Mouse (Mus musculus) liver, embryonic 15.5 days (tissue): ENCODE results near the gene Vmn1r20. TPM values are rescaled to one million over a fixed set of nuclear protein-coding genes. Genes with fewer than 3 reads are reported as not detected.
"Not testable (repeated sequence)": the region's sequence is repeated elsewhere in the genome, so short reads cannot be mapped to it uniquely, and the experiment has no call there.

Experiments
- ATAC-seq: fragments of 200-750 bp; cut with Nextera tagmentation; 2 replicates; pipeline ENCODE4 v1.8.0; 2017; ENCODE audit warnings: moderate number of reproducible peaks, mild to moderate bottlenecking, moderate library complexity; ENCODE audit not compliant: insufficient read depth
- H3K27ac ChIP-seq: fragments of 300-500 bp; sonication (generic); replicated peaks from 2 replicates; pipeline ENCODE4 v1.5.1; 2015; ENCODE audit warnings: mild to moderate bottlenecking, inconsistent platforms
- H3K27me3 ChIP-seq: fragments of 300-500 bp; sonication (generic); 2 replicates; pipeline ENCODE4 v1.6.1; 2015; ENCODE audit warnings: mild to moderate bottlenecking, inconsistent platforms
- H3K36me3 ChIP-seq: fragments of 300-500 bp; sonication (generic); replicated peaks from 2 replicates; pipeline ENCODE4 v1.6.1; 2015; ENCODE audit warnings: moderate library complexity, mild to moderate bottlenecking, inconsistent platforms
- H3K4me1 ChIP-seq: fragments of 300-500 bp; sonication (generic); replicated peaks from 2 replicates; pipeline ENCODE4 v1.6.1; 2015; ENCODE audit warnings: inconsistent platforms
- H3K4me2 ChIP-seq: fragments of 300-500 bp; sonication (generic); 2 replicates; pipeline ENCODE4 v1.6.1; 2015; ENCODE audit warnings: moderate library complexity, mild to moderate bottlenecking, inconsistent platforms
- H3K4me3 ChIP-seq: fragments of 300-500 bp; sonication (generic); replicated peaks from 2 replicates; pipeline ENCODE4 v1.5.1; 2015; ENCODE audit warnings: mild to moderate bottlenecking, inconsistent platforms
- H3K9ac ChIP-seq: fragments of 300-500 bp; sonication (generic); 2 replicates; pipeline ENCODE4 v1.6.1; 2015; ENCODE audit warnings: moderate library complexity, mild to moderate bottlenecking, inconsistent platforms
- H3K9me3 ChIP-seq: fragments of 300-500 bp; sonication (generic); replicated peaks from 2 replicates; pipeline ENCODE4 v1.6.1; 2016; ENCODE audit warnings: inconsistent platforms
- WGBS: fragments of 180-500 bp; shearing (Covaris S2); methylation state at CpG from one replicate; pipeline ENCODE4 v1.1.7; 2015; ENCODE audit warnings: mixed read lengths; ENCODE audit not compliant: insufficient replicate concordance; 5-methylcytosine and 5-hydroxymethylcytosine counted together
- polyA plus RNA-seq: library from polyadenylated mRNA; unstranded; fragments of >200 nt; fragmentation: Nextera tagmentation; extraction: Ambion mirVana; gene quantifications from 2 replicates; pipeline ENCODE4 v1.2.1, GENCODE M21; 2015

Vmn1r20 gene
- polyA plus RNA-seq = not detected in 2 replicates

- ATAC-seq = no peak
- WGBS = 33% methylated on average over 1 of the region's 1 CpGs
Observed at GRCm38 (mm10) chr6:57428630-57429029, at the start of gene Vmn1r20. Gene Vmn1r20, plus strand, starts transcription at chr6:57428930.

GRCm38 (mm10) chr6:57395683-57396082, 33.0 kb upstream of the Vmn1r20 start, which contains the start of gene Vmn1r18:
Gene Vmn1r18, minus strand, starts transcription at chr6:57395783.
- H3K9me3 ChIP-seq = no peaks in the 10 kb centered on the region
- H3K4me3 ChIP-seq = no peak within 1 kb of the TSS
- no peak within 1 kb of the TSS for H3K9ac ChIP-seq
- H3K27me3 ChIP-seq = no peaks in the 10 kb centered on the region
- no peak for ATAC-seq
- no peaks in the 10 kb centered on the region for H3K36me3 ChIP-seq
- no peak within 1 kb of the TSS for H3K27ac ChIP-seq
- H3K4me1 ChIP-seq = no peaks in the 10 kb centered on the region
- no peak within 1 kb of the TSS for H3K4me2 ChIP-seq

More at GRCm38 (mm10) chr6:57428630-57429029, at the start of gene Vmn1r20:
- H3K4me2 ChIP-seq = no peak within 1 kb of the TSS
- H3K27ac ChIP-seq = no peak within 1 kb of the TSS
- H3K4me1 ChIP-seq = no peaks in the 10 kb centered on the region
- no peaks in the 10 kb centered on the region for H3K27me3 ChIP-seq
- H3K4me3 ChIP-seq = no peak within 1 kb of the TSS
- H3K9ac ChIP-seq = no peak within 1 kb of the TSS
- no peaks in the 10 kb centered on the region for H3K36me3 ChIP-seq
- no peaks in the 10 kb centered on the region for H3K9me3 ChIP-seq

GRCm38 (mm10) chr6:57403480-57403879, 25.2 kb upstream of the Vmn1r20 start, which contains the start of gene Vmn1r19:
Gene Vmn1r19, plus strand, starts transcription at chr6:57403780.
- not testable (repeated sequence) for H3K9me3 ChIP-seq, H3K27me3 ChIP-seq, H3K4me3 ChIP-seq, H3K9ac ChIP-seq, H3K27ac ChIP-seq, H3K4me2 ChIP-seq, ATAC-seq, H3K36me3 ChIP-seq, H3K4me1 ChIP-seq
- WGBS = 39% methylated on average over 3 of the region's 3 CpGs

DNA sequence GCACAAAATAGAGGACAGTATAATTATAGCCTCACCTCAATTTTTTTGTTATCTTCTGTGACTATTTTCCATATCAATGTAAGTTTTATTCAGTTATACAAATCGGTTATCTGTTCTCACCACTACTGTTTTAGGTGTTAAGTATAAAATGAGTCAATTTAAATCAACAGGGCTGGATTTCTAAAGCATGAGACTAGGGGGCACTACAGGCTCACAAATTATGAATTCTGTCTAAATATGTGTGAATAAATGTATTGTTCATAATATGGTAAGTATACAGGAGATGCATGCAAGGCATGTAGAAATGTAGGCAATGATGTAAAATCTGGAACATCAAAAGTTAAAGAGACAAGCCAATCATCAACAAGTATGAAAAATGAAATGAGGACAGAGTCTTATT, 2.5 kb downstream of the Vmn1r20 start:
- Histone ChIP-seq H3K9ac (no peak overlapping the region), H3K9me3 (no peaks in the 10 kb centered on the region), H3K27ac (no peak overlapping the region), H3K4me1 (no peaks in the 10 kb centered on the region), H3K36me3 (no peaks in the 10 kb centered on the region), H3K4me3 (no peak overlapping the region), H3K4me2 (no peak overlapping the region), H3K27me3 (no peaks in the 10 kb centered on the region)
- ATAC-seq = no peak
- 47% methylated on average over 1 of the region's 1 CpGs for WGBS

DNA sequence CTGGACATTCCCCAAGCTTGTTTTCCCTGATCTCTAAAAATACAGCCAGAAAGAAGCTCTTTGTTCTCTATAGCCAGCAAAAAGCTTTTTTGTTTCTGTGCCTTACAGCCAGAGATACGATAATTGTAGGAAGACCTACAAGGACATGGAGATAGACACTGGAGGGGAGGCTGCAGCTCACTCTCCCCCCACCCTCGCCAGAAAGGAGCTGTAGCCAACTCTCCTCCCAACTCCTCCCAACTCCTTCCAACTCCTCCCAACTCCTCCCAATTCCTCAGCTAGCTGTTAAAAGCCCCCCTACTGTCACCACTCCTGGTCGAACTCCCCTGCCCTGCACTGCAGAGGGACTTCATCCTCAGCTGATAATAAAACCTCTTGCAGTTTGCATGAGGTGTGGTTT, 39.4 kb downstream of the Vmn1r20 start:
- not testable (repeated sequence) for ATAC-seq

More for the DNA sequence above, 39.4 kb downstream of the Vmn1r20 start:
- H3K4me2 ChIP-seq, H3K9ac ChIP-seq, H3K9me3 ChIP-seq, H3K27ac ChIP-seq, H3K4me3 ChIP-seq, H3K4me1 ChIP-seq, H3K27me3 ChIP-seq, H3K36me3 ChIP-seq: not testable (repeated sequence)
- WGBS = 26% methylated on average over 3 of the region's 3 CpGs

Other genes starting within 250 kb of the Vmn1r20 start
- not detected in 2 replicates for gene Vmn1r13, start 225.6 kb upstream of the Vmn1r20 start, polyA plus RNA-seq
- gene Vmn1r14, start 197.2 kb upstream of the Vmn1r20 start, polyA plus RNA-seq = not detected in 2 replicates
- gene Vmn1r15, start 171.0 kb upstream of the Vmn1r20 start, polyA plus RNA-seq = not detected in 2 replicates
- gene Vmn1r16, start 99.4 kb upstream of the Vmn1r20 start, polyA plus RNA-seq = not detected in 2 replicates
- gene Vmn1r17, start 65.2 kb upstream of the Vmn1r20 start, polyA plus RNA-seq = not detected in 2 replicates
- gene Vmn1r18, start 33.1 kb upstream of the Vmn1r20 start, polyA plus RNA-seq = not detected in 2 replicates
- not detected in 2 replicates for gene Vmn1r19, start 25.1 kb upstream of the Vmn1r20 start, polyA plus RNA-seq
- 4.6 and 5.1 TPM in 2 replicates for gene Ppm1k, start 106.5 kb downstream of the Vmn1r20 start, polyA plus RNA-seq
- 3.0 and 3.7 TPM in 2 replicates for gene Herc6, start 152.1 kb downstream of the Vmn1r20 start, polyA plus RNA-seq